Mouse (Mus musculus) kidney, embryonic 15.5 days (tissue): Measurements from ENCODE around the gene Rtel1. TPM values are rescaled to one million over a fixed set of nuclear protein-coding genes. Genes with fewer than 3 reads are reported as not detected.

Experiments used
- ATAC-seq: fragments of 200-750 bp; cut with Nextera tagmentation; replicated peaks from 2 replicates; pipeline ENCODE4 v1.8.0; 2017; ENCODE audit warnings: moderate TSS enrichment; ENCODE audit not compliant: low FRiP score
- H3K27ac ChIP-seq: fragments of 300-500 bp; sonication (generic); 2 replicates; pipeline ENCODE4 v1.5.1; 2015; ENCODE audit warnings: mild to moderate bottlenecking, inconsistent platforms
- H3K27me3 ChIP-seq: fragments of 300-500 bp; sonication (generic); 2 replicates; pipeline ENCODE4 v1.6.1; 2015; ENCODE audit warnings: inconsistent platforms
- H3K36me3 ChIP-seq: fragments of 300-500 bp; sonication (generic); 2 replicates; pipeline ENCODE4 v1.6.1; 2015; ENCODE audit warnings: inconsistent platforms
- H3K4me1 ChIP-seq: fragments of 300-500 bp; sonication (generic); 2 replicates; pipeline ENCODE4 v1.6.1; 2015; ENCODE audit warnings: inconsistent platforms
- H3K4me2 ChIP-seq: fragments of 300-500 bp; sonication (generic); 2 replicates; pipeline ENCODE4 v1.6.1; 2015; ENCODE audit warnings: moderate library complexity, mild to moderate bottlenecking, inconsistent platforms
- H3K4me3 ChIP-seq: fragments of 300-500 bp; sonication (generic); replicated peaks from 2 replicates; pipeline ENCODE4 v1.5.1; 2015; ENCODE audit warnings: mild to moderate bottlenecking, inconsistent platforms
- H3K9ac ChIP-seq: fragments of 300-500 bp; sonication (generic); 2 replicates; pipeline ENCODE4 v1.6.1; 2015; ENCODE audit warnings: mild to moderate bottlenecking, inconsistent platforms
- H3K9me3 ChIP-seq: fragments of 300-500 bp; sonication (generic); replicated peaks from 2 replicates; pipeline ENCODE4 v1.6.1; 2016; ENCODE audit warnings: inconsistent platforms
- WGBS: fragments of 180-500 bp; shearing (Covaris S2); methylation state at CpG from one replicate; pipeline ENCODE4 v1.1.7; 2015; ENCODE audit warnings: mixed read lengths; 5-methylcytosine and 5-hydroxymethylcytosine counted together
- polyA plus RNA-seq: library from polyadenylated mRNA; unstranded; fragments of >200 nt; fragmentation: Nextera tagmentation; extraction: Ambion mirVana; gene quantifications from 2 replicates; pipeline ENCODE4 v1.2.1, GENCODE M21; 2015

Gene Rtel1
- polyA plus RNA-seq, 1 experiment from 2014 or later = 44.7 TPM

DNA sequence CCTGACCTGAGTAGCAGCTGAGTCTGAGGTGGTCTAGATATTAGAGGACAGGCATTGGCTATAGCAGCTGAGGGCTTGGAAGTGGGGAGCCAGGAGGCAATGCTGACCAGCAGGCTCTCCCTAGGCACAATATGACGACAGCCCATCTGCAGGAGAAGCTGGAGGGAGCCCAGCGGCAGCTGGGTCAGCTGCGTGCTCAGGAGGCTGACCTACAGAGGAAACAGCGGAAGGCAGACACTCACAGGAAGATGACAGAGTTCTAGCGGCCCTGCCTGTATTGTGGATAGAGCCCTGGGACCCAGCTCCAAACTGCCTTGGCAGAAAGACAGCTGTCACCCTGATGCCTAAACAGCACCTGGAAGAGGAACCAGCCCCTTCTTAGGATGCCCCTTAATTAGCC is 60.7 kb downstream of the Rtel1 start:
- H3K36me3 ChIP-seq = peaks cover 72% of the 10 kb centered on the region

DNA sequence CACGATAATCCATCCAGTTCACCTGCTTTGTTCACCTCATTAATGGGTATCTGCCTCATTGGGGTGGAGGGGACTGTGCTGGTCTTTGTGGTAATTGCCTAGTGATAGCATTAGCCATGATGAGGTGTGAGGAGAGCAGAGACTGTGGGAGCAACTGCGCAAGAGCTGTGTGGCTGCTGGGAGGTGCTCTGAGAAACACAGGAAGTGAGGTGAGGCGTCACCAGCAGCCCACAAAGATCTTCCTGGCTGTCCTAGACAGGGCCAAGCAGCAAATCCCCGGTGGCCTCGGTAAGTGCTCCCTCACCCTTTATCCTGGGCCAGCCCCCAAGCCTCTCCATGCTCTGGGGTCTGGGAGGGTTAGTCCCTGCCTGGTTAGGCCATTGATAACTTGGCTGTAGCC is 61.6 kb downstream of the Rtel1 start:
- no peak for ATAC-seq
- Histone ChIP-seq H3K9me3 (no peaks in the 10 kb centered on the region), H3K9ac (no peak overlapping the region), H3K36me3 (peaks cover 80% of the 10 kb centered on the region), H3K4me1 (no peaks in the 10 kb centered on the region; the same call in 1 of the 2 replicates), H3K27me3 (no peaks in the 10 kb centered on the region), H3K27ac (no peak overlapping the region), H3K4me2 (no peak overlapping the region), H3K4me3 (no peak overlapping the region)
- WGBS = 85% methylated on average over 5 of the region's 5 CpGs

More for the DNA sequence above, 60.7 kb downstream of the Rtel1 start:
- Histone ChIP-seq H3K4me3 (no peak overlapping the region), H3K9me3 (no peaks in the 10 kb centered on the region), H3K4me1 (no peaks in the 10 kb centered on the region; the same call in 1 of the 2 replicates), H3K9ac (no peak overlapping the region), H3K27me3 (no peaks in the 10 kb centered on the region), H3K4me2 (no peak overlapping the region), H3K27ac (no peak overlapping the region)
- WGBS = 79% methylated on average over 5 of the region's 5 CpGs
- no peak for ATAC-seq

DNA sequence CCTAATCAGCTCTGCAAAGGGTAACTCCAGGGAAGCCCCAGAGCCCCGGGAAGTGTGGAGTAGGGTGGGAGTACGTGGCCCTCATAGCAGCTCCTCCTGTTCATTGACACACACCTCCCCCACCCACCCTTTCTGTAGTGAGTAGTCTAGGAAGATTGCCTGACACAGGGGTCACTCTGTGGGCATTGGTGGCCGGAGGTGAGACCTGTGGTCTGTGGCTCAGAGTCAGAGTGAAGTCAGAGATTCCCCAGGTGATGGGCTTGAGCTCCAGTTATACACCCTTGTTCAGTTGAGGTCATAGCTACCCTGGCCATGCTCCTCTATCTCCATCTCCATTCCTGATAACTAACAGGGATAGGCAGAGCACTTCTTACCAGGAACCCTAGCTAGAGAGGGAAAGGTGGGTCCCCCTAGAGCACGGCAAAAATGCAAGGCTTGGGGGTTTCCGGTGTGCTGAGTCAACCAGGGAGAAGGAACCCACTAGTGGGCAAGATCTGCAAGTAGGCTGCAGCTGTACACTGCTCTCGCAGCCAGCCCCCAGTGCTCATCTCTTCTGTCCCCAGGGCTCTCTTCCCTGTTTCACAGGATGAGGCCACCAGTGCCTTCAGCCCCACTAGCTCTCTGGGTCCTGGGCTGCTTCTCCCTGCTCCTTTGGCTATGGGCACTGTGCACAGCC is 62.2 kb downstream of the Rtel1 start:
- Histone ChIP-seq H3K27me3 (no peaks in the 10 kb centered on the region), H3K4me3 (no peak overlapping the region), H3K9me3 (no peaks in the 10 kb centered on the region), H3K27ac (no peak overlapping the region), H3K36me3 (peaks cover 87% of the 10 kb centered on the region), H3K4me1 (no peaks in the 10 kb centered on the region; the same call in 1 of the 2 replicates), H3K9ac (no peak overlapping the region), H3K4me2 (no peak overlapping the region)
- 81% methylated on average over 6 of the region's 6 CpGs for WGBS
- ATAC-seq = no peak

DNA sequence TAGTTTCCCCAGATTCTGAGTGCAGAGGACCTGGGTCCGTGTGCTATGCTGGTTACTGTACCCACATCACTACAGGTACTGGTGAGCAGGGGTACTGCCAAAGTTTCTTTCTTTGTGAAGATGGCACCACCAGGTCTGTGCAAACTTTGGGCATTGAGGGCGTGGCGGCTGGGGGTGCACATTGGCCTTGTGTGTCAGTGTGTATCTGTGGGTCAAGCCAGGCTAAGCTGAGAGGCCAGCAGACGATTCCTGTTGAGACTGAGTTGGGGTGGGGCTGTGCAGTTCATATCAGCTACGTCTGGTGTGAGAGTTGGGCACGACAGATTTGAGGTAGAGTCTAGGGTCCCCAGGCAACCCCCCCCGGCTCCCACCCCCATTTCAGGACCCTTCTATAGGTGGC is 64.9 kb downstream of the Rtel1 start:
- no peak overlapping the region for H3K27ac ChIP-seq
- no peak overlapping the region for H3K9ac ChIP-seq
- WGBS = 85% methylated on average over 7 of the region's 7 CpGs
- no peaks in the 10 kb centered on the region for H3K9me3 ChIP-seq
- no peak overlapping the region for H3K4me3 ChIP-seq
- no peak overlapping the region for H3K4me2 ChIP-seq
- no peaks in the 10 kb centered on the region for H3K4me1 ChIP-seq
- 0 out of 2 replicates have a peak, but pooled peaks have one; percentile 13 for ATAC-seq
- no peaks in the 10 kb centered on the region for H3K27me3 ChIP-seq
- H3K36me3 ChIP-seq = peaks cover 83% of the 10 kb centered on the region

DNA sequence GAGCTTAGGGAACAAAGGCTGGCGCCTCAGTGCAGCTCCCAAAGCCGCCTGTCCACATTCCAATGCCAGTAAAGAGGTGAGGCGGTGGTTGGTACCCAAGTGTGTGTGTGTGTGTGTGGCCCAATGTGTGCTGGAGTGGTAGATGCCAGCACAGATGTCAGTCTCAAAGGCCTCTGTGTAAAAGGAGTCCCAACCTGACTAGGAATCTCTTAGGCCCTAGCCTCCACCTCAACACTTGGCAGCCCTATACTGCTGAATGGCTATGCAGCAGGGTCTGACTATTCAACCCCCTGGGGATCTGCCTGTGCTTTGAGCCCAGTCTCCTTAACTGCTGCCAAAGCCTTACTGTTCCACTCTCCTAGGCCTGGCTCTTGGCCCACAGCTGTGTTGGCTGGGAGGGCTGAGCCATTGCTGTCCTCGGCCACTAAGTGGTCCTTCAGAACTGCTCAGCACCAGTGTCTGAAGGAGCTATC is 65.4 kb downstream of the Rtel1 start:
- H3K9me3 ChIP-seq = no peaks in the 10 kb centered on the region
- no peaks in the 10 kb centered on the region for H3K27me3 ChIP-seq
- H3K4me1 ChIP-seq = no peaks in the 10 kb centered on the region
- peaks cover 83% of the 10 kb centered on the region for H3K36me3 ChIP-seq
- no peak for ATAC-seq
- H3K4me2 ChIP-seq = no peak overlapping the region
- no peak overlapping the region for H3K27ac ChIP-seq
- H3K9ac ChIP-seq = no peak overlapping the region
- H3K4me3 ChIP-seq = no peak overlapping the region
- WGBS = 85% methylated on average over 4 of the region's 4 CpGs

DNA sequence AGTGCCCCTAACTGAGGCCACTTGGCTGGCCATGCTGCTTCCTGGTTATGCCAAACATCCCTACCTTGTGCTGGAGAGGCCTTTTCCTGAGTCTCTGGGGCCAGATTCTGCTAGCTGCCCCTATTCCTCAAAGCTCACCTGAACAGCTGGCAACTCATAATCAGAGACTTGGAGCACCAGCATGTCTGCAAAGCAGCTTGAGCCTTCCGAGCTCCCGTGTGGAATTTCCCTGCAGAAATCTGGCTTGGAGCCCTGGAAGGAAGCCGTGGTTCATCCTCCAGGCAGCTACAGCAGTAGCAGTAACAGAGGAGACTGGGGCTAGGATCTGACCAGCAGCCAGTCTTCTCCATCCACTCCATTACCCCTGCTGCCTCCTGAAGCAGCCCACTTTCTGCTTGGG is 66.3 kb downstream of the Rtel1 start:
- Histone ChIP-seq H3K9ac (no peak overlapping the region), H3K9me3 (no peaks in the 10 kb centered on the region), H3K4me2 (no peak overlapping the region), H3K27ac (no peak overlapping the region), H3K36me3 (peaks cover 83% of the 10 kb centered on the region), H3K4me1 (no peaks in the 10 kb centered on the region), H3K27me3 (no peaks in the 10 kb centered on the region), H3K4me3 (no peak overlapping the region)
- no peak for ATAC-seq
- 65% methylated on average over 3 of the region's 3 CpGs for WGBS

DNA sequence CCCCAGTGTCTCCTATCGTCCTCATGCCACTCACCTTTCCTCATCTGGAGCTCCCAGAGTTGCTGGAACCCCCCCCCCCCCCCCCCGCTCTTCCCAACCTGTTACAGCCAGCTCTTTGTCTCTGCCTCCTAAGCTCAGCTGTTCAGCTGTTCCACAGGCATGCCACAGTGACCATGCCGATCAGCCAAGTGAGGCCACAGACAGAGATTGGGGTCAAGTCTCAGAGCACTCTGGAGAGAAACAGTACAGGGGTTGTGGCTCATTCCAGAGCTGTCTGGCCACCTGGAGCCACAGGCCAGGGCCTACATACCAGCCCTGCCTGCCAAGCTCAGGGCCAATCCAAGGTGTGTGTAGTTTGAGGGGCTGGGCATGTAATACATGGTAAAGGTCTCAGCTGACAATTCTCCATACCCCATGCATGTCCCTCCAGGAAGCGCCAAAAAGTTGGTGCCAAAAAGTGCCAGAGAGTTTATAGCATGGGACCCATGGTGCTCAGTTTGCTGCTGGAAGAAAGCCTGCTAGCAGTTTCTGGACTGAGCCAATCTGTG is 67.2 kb downstream of the Rtel1 start:
- WGBS = 75% methylated on average over 3 of the region's 4 CpGs
- no peak overlapping the region for H3K4me2 ChIP-seq
- H3K4me3 ChIP-seq = no peak overlapping the region
- H3K4me1 ChIP-seq = no peaks in the 10 kb centered on the region
- H3K9ac ChIP-seq = no peak overlapping the region
- H3K36me3 ChIP-seq = peaks cover 83% of the 10 kb centered on the region
- ATAC-seq = no peak
- no peaks in the 10 kb centered on the region for H3K9me3 ChIP-seq
- no peak overlapping the region for H3K27ac ChIP-seq
- H3K27me3 ChIP-seq = no peaks in the 10 kb centered on the region

DNA sequence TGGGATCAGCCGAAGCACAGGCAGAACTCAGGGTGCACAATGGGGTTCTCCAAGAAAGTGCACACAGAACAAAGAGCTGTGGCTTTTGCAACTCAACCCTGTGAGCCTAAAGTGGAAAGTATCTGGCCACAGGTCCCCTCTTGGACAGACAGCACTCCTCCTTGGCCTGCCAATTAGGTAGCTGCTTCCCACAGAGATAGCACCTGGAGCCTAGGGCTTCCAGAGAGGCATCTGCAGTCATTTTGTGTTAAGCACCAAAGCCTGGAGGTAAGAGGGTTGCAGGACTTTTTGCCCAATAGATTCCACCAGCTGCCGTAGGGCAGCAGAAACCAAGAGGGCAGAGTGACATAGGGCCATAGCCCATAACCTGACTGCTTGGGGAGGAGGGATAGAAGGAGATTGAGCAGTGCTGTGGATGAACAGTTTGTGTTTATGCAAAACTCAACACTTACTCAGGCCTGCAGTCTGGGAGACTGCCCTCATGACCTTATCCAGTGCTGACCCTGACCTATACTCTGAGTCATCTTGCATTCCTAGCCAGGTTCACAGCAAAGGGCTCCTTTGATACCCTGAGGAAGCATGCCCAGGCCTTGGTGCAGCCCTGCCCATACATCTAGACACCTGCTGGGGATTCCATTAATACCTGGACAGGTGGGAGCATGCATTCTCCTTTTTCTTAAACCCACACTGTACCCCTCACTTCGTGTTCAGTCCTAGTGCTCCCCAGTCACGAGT is 70.8 kb downstream of the Rtel1 start:
- H3K27me3 ChIP-seq = no peaks in the 10 kb centered on the region
- H3K9ac ChIP-seq = no peak overlapping the region
- H3K4me2 ChIP-seq = no peak overlapping the region
- ATAC-seq = no peak
- H3K9me3 ChIP-seq = no peaks in the 10 kb centered on the region
- no peak overlapping the region for H3K4me3 ChIP-seq
- WGBS = 84% methylated on average over 4 of the region's 4 CpGs
- H3K4me1 ChIP-seq = no peaks in the 10 kb centered on the region
- peaks cover 78% of the 10 kb centered on the region for H3K36me3 ChIP-seq
- H3K27ac ChIP-seq = no peak overlapping the region

DNA sequence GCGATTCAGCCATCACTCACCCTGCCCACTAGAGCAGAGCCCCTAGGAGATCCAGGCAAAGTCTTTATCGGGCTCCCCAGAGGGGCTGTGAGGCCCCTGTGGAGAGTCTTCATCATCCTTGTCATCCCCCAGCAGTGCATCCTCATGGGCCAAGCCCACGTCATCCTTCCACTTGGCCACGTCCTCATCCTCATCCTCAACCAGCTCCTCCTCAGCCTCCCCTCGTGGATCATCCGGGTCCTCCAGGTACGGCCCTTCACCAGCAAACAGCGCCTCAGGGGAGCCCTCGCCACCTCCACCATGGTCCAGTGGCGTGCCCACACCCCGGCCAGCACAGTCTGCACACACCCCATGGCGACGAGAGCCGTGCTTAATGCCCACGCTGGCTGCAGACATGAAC is 71.5 kb downstream of the Rtel1 start:
- H3K4me3 ChIP-seq = no peak overlapping the region
- 91% methylated on average over 15 of the region's 15 CpGs for WGBS
- H3K4me1 ChIP-seq = no peaks in the 10 kb centered on the region
- no peak overlapping the region for H3K9ac ChIP-seq
- no peak overlapping the region for H3K4me2 ChIP-seq
- peaks cover 78% of the 10 kb centered on the region for H3K36me3 ChIP-seq
- H3K27me3 ChIP-seq = no peaks in the 10 kb centered on the region
- H3K27ac ChIP-seq = no peak overlapping the region
- H3K9me3 ChIP-seq = no peaks in the 10 kb centered on the region
- ATAC-seq = no peak

DNA sequence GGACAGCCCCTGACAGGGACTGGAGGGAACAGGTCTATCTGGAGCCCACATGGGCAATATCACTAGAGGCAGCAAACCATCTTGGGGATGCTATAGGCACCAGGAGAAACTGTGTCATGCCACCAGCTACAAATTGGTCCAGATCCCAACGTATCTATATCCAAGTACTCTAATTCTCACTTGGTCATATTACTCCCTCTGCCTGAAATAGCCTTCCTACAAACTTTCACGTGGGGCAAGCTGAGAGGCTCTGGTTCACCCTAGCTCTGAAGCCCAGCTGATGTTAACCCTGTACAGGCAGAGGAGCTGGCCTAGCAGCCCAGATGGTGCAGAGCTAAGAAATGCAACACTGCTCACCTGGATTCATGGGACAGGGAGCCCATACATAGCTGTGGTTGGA is 72.0 kb downstream of the Rtel1 start:
- H3K27me3 ChIP-seq = no peaks in the 10 kb centered on the region
- WGBS = 73% methylated on average over 2 of the region's 2 CpGs
- no peak overlapping the region for H3K27ac ChIP-seq

DNA sequence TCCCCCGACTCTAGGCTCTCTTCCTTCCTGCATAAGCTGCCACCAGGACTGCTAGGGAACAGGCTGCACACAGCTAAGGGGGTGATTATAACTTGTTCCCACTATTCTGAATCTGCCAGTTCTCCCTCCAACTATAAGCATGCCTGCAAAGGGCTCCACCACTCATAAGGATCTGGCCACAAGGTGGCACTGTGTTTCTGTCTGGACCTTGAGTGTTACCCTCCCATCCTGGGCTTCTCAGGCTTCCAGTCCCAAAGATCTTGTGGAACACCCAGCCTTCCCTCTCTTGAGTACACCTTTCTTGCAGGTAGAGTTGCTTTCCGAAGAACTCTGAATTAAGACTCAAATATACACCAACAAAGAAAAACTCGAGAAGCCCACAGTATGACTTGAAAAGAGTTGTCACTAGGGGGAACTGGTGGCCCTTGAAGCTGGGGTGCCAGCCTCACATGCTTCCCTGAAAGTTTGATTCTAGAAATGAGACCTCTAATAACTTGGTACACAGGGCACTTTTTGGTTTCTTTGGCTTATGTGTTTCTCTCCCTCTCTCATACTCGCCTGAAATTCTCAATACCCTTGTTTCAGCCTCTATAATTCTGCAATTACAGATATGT is 73.2 kb downstream of the Rtel1 start:
- no peaks in the 10 kb centered on the region for H3K27me3 ChIP-seq
- no peak overlapping the region for H3K9ac ChIP-seq
- peaks cover 65% of the 10 kb centered on the region for H3K36me3 ChIP-seq
- no peaks in the 10 kb centered on the region for H3K9me3 ChIP-seq
- H3K4me3 ChIP-seq = no peak overlapping the region
- 34% methylated on average over 4 of the region's 4 CpGs for WGBS
- H3K27ac ChIP-seq = no peak overlapping the region
- H3K4me1 ChIP-seq = no peaks in the 10 kb centered on the region
- H3K4me2 ChIP-seq = no peak overlapping the region
- peak; percentile 77 for ATAC-seq

More for the DNA sequence above, 72.0 kb downstream of the Rtel1 start:
- H3K36me3 ChIP-seq = peaks cover 73% of the 10 kb centered on the region
- H3K9me3 ChIP-seq = no peaks in the 10 kb centered on the region
- no peak overlapping the region for H3K4me2 ChIP-seq
- H3K9ac ChIP-seq = no peak overlapping the region
- no peak overlapping the region for H3K4me3 ChIP-seq
- no peak for ATAC-seq
- no peaks in the 10 kb centered on the region for H3K4me1 ChIP-seq

DNA sequence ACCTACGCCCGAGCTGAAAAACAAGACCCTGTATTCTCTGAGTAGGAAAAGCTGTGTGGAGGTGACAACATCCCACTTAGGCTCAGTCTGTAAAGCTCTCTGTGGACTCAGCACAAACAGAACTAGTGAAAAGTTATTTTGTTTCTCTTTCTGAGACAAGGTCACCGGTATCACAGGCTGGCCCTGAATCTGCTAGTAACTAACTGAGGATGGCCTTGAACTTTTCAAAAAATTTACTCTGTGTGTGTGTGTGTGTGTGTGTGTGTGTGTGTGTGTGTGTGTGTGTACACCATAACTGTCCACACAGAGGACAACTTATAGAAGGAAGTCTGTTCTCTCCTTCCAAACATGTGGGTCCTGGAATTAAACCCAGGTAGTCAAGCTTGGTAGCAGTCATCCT is 74.5 kb downstream of the Rtel1 start:
- WGBS = 91% methylated on average over 3 of the region's 3 CpGs

More for the DNA sequence above, 74.5 kb downstream of the Rtel1 start:
- H3K27me3 ChIP-seq = no peaks in the 10 kb centered on the region
- H3K36me3 ChIP-seq = peaks cover 64% of the 10 kb centered on the region
- H3K27ac ChIP-seq = no peak overlapping the region
- no peaks in the 10 kb centered on the region for H3K9me3 ChIP-seq
- H3K4me1 ChIP-seq = no peaks in the 10 kb centered on the region
- no peak overlapping the region for H3K4me3 ChIP-seq
- ATAC-seq = no peak
- 0 out of 2 replicates have a peak overlapping the region, but pooled peaks have one; percentile 2 for H3K9ac ChIP-seq
- no peak overlapping the region for H3K4me2 ChIP-seq
